In the genomic region with DNA sequence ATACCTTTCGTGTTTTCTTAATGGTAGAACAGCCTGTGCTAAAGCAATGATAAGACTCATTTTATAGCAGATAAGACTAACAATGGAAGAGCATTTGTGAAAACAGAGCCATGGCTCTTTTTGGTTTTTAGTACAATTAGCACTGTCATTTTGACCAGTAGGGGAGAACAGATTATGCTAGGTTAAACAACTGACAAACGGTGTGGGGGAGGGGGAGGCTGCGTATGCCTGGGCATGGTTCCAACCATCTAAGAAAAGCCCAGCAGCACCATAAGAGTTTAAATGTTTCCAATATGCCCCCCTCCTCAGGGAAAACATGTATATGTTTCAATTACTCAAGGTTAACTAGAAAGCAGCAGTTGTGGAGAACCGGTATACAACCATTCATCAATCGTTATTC, we compare ENCODE assay signal across 10 mouse cellular contexts.
DNase-seq lines count a peak whose midpoint lies in the region; ATAC-seq and TF ChIP-seq lines count a peak whose summit lies in the region.
"Had no signal": no experiment of that assay in that cellular context is flagged by ENCODE, and none has a peak within 500 bp of the region (broad histone marks: within the 10 kb centered on the region; RNA-seq: fewer than 3 reads in every experiment).

No protein-coding gene starts in this region.

- peak overlapping the region; percentile 34; the same call in 1 of the 2 replicates for H3K4me2 ChIP-seq in heart, embryonic 14.5 days (ENCODE audit: low read length)
- 0 out of 2 replicates have a peak overlapping the region, but pooled peaks have one; percentile 18 for H3K4me2 ChIP-seq in lung, embryonic 16.5 days (ENCODE audit: low read depth, low read length)
- H3K4me2 ChIP-seq in embryonic facial prominence, embryonic 12.5 days (replicated peaks), result no peak overlapping the region
- no peak overlapping the region; the same call in 1 of the 2 replicates for H3K4me2 ChIP-seq in neural tube, embryonic 14.5 days (ENCODE audit: low read depth, low read length)
- H3K4me2 ChIP-seq: limb, embryonic 12.5 days had no signal

- no peak overlapping the region for H3K27ac ChIP-seq in heart, embryonic 14.5 days (replicated peaks in 1 of 2; ENCODE audit: control insufficient read depth in 1 of 2, insufficient read depth in 1 of 2, low read depth in 2 of 2, low read length in 2 of 2)
- no peak overlapping the region for H3K27ac ChIP-seq in lung, embryonic 16.5 days (ENCODE audit: low read length)
- H3K27ac ChIP-seq in embryonic facial prominence, embryonic 12.5 days, result no peak overlapping the region
- H3K27ac ChIP-seq in neural tube, embryonic 14.5 days (ENCODE audit: low read depth, low read length), result no peak overlapping the region
- H3K27ac ChIP-seq: limb, embryonic 12.5 days had no signal

- H3K4me3 ChIP-seq in heart, embryonic 14.5 days (ENCODE audit: control insufficient read depth in 1 of 2, insufficient read depth in 1 of 2, low read depth in 1 of 2, low read length in 2 of 2), result no peak overlapping the region
- H3K4me3 ChIP-seq in lung, embryonic 16.5 days (ENCODE audit: low read length), result no peak overlapping the region
- H3K4me3 ChIP-seq in lung, adult 2 months (replicated peaks; ENCODE audit: extremely low read depth, low read depth, low read length), result no peak overlapping the region
- no peak overlapping the region for H3K4me3 ChIP-seq in embryonic facial prominence, embryonic 12.5 days
- no peak overlapping the region for H3K4me3 ChIP-seq in neural tube, embryonic 14.5 days (ENCODE audit: low read depth, low read length)
- H3K4me3 ChIP-seq: limb, embryonic 12.5 days had no signal

- intact Hi-C loops in heart, postnatal 25 days (cut with DNase I), result no loop called here

- no peaks in the 10 kb centered on the region for H3K36me3 ChIP-seq in heart, embryonic 14.5 days (ENCODE audit: control insufficient read depth, insufficient read depth, low read length)
- H3K36me3 ChIP-seq in lung, embryonic 16.5 days (ENCODE audit: control insufficient read depth, insufficient read depth, low read length), result no peaks in the 10 kb centered on the region
- no peaks in the 10 kb centered on the region for H3K36me3 ChIP-seq in embryonic facial prominence, embryonic 12.5 days
- H3K36me3 ChIP-seq in neural tube, embryonic 14.5 days (ENCODE audit: control insufficient read depth, insufficient read depth, low read length), result no peaks in the 10 kb centered on the region
- H3K36me3 ChIP-seq: limb, embryonic 12.5 days had no signal

- no peak for TF ChIP-seq CTCF in lung, adult 2 months (IDR thresholded peaks at IDR 0.05; ENCODE audit: insufficient read depth, low read length)

- H3K27me3 ChIP-seq in heart, embryonic 14.5 days (ENCODE audit: control insufficient read depth, insufficient read depth, low read length), result no peaks in the 10 kb centered on the region
- H3K27me3 ChIP-seq in lung, embryonic 16.5 days (ENCODE audit: control insufficient read depth, insufficient read depth, low read depth, low read length), result no peaks in the 10 kb centered on the region
- no peaks in the 10 kb centered on the region for H3K27me3 ChIP-seq in embryonic facial prominence, embryonic 12.5 days
- no peaks in the 10 kb centered on the region for H3K27me3 ChIP-seq in neural tube, embryonic 14.5 days (ENCODE audit: control insufficient read depth, insufficient read depth, low read length)
- H3K27me3 ChIP-seq: limb, embryonic 12.5 days had no signal

- no peak for DNase-seq in heart, postnatal 25 days (ENCODE audit: low spot score)
- DNase-seq in lung, adult 2 months, result no peak
- no peak for DNase-seq in adipocyte (ENCODE audit: low spot score)
- DNase-seq in thymus, postnatal 4 days, result no peak
- DNase-seq: thymus, adult 2 months had no signal

- 35% methylated on average over 5 of the region's 5 CpGs for WGBS in heart, embryonic 14.5 days
- WGBS in lung, embryonic 16.5 days, result 33% methylated on average over 5 of the region's 5 CpGs
- 45% methylated on average over 5 of the region's 5 CpGs for WGBS in lung, adult 2 months
- 55% methylated on average over 5 of the region's 5 CpGs for WGBS in embryonic facial prominence, embryonic 12.5 days
- 32% methylated on average over 5 of the region's 5 CpGs for WGBS in neural tube, embryonic 14.5 days

- H3K9me3 ChIP-seq in heart, embryonic 14.5 days (ENCODE audit: control insufficient read depth, low read length), result no peaks in the 10 kb centered on the region
- H3K9me3 ChIP-seq in lung, embryonic 16.5 days (ENCODE audit: control insufficient read depth, low read length), result no peaks in the 10 kb centered on the region
- no peaks in the 10 kb centered on the region for H3K9me3 ChIP-seq in embryonic facial prominence, embryonic 12.5 days
- no peaks in the 10 kb centered on the region for H3K9me3 ChIP-seq in neural tube, embryonic 14.5 days (ENCODE audit: control insufficient read depth, low read length)
- H3K9me3 ChIP-seq: limb, embryonic 12.5 days had no signal

- H3K4me1 ChIP-seq in heart, embryonic 14.5 days (ENCODE audit: control insufficient read depth in 2 of 2, insufficient read depth in 2 of 2, low read length in 2 of 2), result peaks cover 0 to 12% of the 10 kb centered on the region in 2 experiments; a peak in 3 of 4 replicates
- H3K4me1 ChIP-seq in lung, embryonic 16.5 days (replicated peaks; ENCODE audit: control insufficient read depth, insufficient read depth, low read length), result peaks cover 7% of the 10 kb centered on the region
- no peaks in the 10 kb centered on the region for H3K4me1 ChIP-seq in lung, adult 2 months (ENCODE audit: control insufficient read depth, insufficient read depth, low read length)
- peaks cover 27% of the 10 kb centered on the region for H3K4me1 ChIP-seq in embryonic facial prominence, embryonic 12.5 days
- H3K4me1 ChIP-seq in neural tube, embryonic 14.5 days (ENCODE audit: control insufficient read depth, insufficient read depth, low read length), result peaks cover 5% of the 10 kb centered on the region

- TF ChIP-seq POLR2A in lung, adult 2 months (IDR thresholded peaks at IDR 0.05; ENCODE audit: borderline replicate concordance, extremely low read depth, low read depth, low read length), result no peak

- H3K9ac ChIP-seq in heart, embryonic 14.5 days (ENCODE audit: low read length), result no peak overlapping the region
- no peak overlapping the region for H3K9ac ChIP-seq in lung, embryonic 16.5 days (ENCODE audit: low read length)
- no peak overlapping the region for H3K9ac ChIP-seq in embryonic facial prominence, embryonic 12.5 days
- H3K9ac ChIP-seq in neural tube, embryonic 14.5 days (replicated peaks; ENCODE audit: low read depth, low read length), result no peak overlapping the region
- H3K9ac ChIP-seq: limb, embryonic 12.5 days had no signal

- ATAC-seq in heart, embryonic 14.5 days (ENCODE audit: insufficient number of reproducible peaks, insufficient read depth, low FRiP score, low read depth), result no peak
- ATAC-seq in lung, embryonic 16.5 days (ENCODE audit: low read depth), result no peak
- ATAC-seq in embryonic facial prominence, embryonic 12.5 days (ENCODE audit: insufficient number of reproducible peaks, insufficient read depth, low FRiP score, low TSS enrichment), result peak; percentile 57; the same call in 1 of the 2 replicates
- ATAC-seq in neural tube, embryonic 14.5 days (ENCODE audit: low read depth), result peak; percentile 59; the same call in 1 of the 2 replicates

Comparison
In these comparisons a context has a peak if more than half of its experiments do, and no peak if none do; other contexts are left out.
1. ATAC-seq: peak in embryonic facial prominence, embryonic 12.5 days (single experiment) and neural tube, embryonic 14.5 days (single experiment); none in heart, embryonic 14.5 days (single experiment) and lung, embryonic 16.5 days (single experiment).
2. H3K4me2 ChIP-seq: peak in heart, embryonic 14.5 days (single experiment) and lung, embryonic 16.5 days (single experiment); none in embryonic facial prominence, embryonic 12.5 days (single experiment) and neural tube, embryonic 14.5 days (single experiment).